Mouse (Mus musculus): ENCODE measurements around the gene 4931417E11Rik. TPM values are rescaled to one million over a fixed set of nuclear protein-coding genes. Genes with fewer than 3 reads are reported as not detected.

4931417E11Rik gene
- total RNA-seq (2021), result not detected
- long read RNA-seq, experiment 1, result 0 reads
- long read RNA-seq, experiment 2, result 0 reads

DNA sequence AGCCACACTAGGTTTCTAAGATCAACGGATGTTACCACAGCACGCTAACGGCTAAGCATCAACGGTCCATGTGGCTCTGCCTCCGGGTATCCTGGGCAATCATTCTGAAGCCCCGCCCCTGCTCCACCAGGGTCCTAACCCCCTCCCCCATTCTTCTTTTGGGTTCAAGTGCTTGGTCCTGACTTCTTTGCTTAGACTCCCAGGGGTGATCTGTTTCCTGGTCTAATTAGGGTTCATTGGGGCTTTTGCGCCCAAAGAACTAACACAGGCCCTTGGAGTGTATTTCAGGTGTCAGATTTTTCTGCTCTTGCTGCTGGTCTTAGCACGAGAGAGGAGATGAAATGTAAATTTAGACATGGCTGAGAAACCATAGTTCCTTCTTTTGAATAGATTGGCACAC is at the start of gene 4931417E11Rik:
Gene 4931417E11Rik (minus strand): TSS at position 101 of the 400 bp plus-strand sequence.
- no peak for DNase-seq
- intact Hi-C loops (cut with DNase I), result no loop called here

DNA sequence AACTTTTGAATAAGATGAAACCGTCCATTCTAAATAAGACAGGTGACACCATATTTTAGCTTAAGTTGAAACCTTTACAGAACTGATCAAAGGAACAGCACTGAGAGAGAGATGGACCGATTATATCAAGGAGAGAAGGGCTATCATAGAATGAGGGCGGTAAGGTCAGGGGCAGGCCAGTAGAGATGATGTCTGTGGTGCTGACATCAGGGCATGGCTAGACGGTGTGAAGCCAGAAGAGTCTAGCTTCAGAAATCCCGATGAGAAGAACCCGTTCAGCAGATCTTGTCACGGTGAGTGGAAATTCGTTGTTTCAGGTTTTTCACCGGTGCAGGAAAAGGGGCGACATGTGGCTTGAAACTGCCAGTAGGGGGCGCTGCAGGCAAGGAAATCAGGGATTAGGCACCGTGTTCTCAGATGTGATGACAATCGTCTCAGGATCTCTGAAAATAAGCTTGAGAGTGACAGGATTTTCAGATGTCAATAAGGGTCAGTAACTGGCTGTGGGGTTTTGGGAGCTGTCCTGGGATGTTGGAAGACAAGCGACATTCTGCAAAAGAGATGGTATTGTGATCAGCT is 48.4 kb upstream of the 4931417E11Rik start:
- peak; percentile 27 to 57 for DNase-seq
- intact Hi-C loops (cut with DNase I), result no loop called here

DNA sequence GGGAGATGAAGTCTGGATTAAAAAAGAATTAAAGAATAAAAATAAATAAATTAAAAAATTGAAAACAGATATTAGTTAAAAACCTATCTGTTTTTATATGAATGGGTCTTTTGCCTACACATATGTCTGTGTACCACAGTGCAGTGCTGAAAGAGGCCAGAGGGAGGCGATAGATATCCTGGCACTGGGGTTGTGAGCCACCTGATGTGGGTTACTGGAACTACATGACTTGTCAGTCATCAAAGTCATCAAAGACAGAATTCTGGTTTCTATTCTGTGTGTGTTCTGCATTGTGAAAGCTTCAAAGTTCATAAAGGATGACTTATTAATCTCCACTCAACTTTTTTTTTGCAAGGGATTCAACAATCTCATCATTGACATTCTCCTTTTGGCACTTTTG is 43.4 kb upstream of the 4931417E11Rik start:
- no peak for DNase-seq
- intact Hi-C loops (cut with DNase I), result no loop called here

DNA sequence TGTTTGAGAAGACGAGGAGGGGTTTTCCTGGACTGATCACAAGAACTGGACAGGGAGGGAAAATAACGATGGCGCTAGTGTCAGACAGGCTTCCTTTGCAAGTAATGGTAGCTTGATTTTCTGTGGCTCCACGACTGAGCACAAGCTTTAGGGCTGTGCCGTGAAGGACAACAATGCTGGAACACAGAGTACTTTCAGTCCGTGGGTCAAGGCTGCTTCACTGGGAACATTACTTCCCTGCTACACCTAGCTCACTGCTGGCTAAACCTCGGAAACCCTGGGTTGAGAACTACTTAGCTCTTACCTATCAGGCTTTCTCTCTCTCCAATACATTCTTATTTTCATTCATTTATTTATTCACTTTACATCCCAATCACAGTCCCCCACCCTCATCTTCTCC is 30.2 kb upstream of the 4931417E11Rik start:
- intact Hi-C loops (cut with DNase I), result no loop called here
- DNase-seq, result no peak

DNA sequence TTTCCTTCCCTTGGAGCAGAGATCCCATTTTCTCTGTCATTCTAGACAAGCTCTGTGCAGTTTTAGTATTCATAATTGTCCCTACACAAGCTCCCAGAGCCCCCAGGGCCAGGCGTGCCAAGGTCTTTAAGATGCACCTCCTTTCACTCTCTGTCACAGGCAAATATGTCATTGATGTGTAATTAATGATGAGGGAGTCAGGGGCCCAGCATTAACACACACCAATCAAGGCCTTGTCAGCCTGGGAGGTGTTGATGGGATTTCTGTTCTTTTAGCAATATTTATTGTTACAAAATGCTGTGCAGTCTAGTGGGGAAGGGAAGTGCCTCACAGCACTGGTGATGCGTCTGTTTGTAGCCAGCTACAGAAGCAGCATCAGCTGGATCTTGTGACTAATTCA is 27.9 kb upstream of the 4931417E11Rik start:
- DNase-seq, result no peak
- intact Hi-C loops (cut with DNase I), result no loop called here

DNA sequence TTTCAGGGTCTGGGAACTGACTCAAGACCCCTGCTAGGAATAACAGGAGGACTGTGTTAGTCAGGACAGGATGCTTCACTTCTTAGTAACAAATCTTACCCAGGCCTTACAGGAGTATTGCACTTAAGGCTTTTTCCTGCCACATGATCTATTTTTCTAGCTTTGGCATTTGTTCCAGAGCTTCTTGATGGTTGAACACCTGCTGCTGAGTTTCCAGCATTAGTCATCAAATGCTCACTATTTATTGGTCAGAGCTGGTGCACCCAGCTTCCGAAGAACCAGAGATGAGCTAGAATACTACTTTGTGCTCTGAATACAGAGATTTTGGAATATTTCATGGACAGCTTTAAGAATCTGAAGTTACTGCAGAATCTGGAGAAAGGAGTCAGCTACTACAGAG is 21.1 kb upstream of the 4931417E11Rik start:
- DNase-seq, result no peak
- intact Hi-C loops (cut with DNase I), result no loop called here

DNA sequence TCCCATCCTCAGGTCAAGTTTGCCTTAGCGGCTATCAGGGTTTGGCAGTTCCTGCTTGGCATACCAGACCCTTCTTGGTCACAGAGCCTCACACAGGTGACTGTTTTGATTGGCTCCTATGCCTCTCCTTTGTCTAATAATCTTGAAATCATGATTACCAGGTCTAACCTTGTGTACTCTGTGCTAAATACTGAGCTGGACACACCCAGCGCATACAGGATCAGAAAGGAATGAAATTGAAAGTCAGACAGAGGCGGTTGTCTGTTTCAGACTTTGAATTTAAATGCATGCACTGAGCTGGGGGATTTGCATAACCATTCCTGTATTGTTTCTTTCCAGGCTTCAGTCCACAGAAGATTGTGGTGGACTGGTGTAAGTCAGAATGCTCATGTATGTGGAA is 16.1 kb upstream of the 4931417E11Rik start:
- DNase-seq, result no peak
- intact Hi-C loops (cut with DNase I), result no loop called here

DNA sequence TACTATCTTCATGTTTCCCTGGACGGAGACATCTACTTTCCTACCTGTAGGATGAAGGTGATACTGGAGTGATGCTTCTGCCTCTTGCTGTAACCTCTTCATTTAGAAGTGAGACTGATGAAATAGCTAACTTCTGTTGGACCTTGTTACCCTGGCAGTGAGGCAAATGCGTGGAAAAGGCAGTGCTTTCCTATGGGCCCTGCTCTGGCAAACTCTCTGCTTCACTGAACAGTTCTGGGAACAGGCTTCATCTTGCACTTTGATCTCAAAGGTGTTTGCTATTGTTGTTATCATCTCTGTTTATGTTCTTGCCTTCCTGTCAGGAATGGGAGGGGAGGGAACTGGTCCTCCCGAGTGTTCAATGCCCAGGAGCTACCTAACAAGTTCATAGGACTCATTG is 3.4 kb downstream of the 4931417E11Rik start:
- intact Hi-C loops (cut with DNase I), result no loop called here
- no peak for DNase-seq

DNA sequence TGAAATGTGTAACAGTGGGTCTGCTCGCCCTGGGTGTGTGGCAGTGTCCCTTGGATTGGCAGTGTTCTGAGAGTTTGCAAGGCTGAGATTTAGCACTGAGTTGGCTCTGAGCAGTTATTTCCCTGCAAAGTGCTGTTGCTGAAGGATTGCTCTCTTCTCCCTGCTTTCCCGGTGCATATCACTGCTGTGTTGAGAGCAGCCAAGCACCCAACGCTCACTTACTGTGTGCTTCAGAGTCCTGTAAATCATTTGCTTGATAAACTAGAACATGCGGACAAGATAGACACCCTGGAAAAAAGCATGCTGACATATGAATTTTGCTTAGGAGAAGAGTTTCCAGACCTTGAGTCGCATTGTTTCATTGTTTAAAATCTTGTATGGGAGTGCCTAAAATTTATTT is 6.9 kb downstream of the 4931417E11Rik start:
- intact Hi-C loops (cut with DNase I), result no loop called here

DNA sequence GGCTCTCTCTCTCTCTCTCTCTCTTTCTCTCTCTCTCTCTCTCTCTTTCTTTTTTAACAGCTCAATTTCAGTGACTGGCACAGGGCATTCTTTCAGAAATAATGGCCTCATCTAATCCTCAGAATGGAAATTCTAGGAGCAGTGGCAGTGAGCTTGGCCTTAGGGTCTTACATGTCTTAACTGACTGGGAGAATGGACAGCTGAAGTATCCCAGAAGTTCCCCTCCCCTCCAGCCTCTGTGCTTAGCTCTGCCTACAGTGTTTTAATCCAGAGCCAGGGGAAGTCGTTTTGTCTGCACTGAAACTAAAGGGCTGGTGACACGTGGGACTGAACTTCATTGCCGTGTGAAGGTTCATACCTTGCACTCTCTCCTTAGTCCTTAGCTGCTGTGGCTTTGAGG is 35.6 kb downstream of the 4931417E11Rik start:
- intact Hi-C loops (cut with DNase I), result no loop called here
- DNase-seq, result no peak

More for the DNA sequence above, 6.9 kb downstream of the 4931417E11Rik start:
- DNase-seq, result no peak

DNA sequence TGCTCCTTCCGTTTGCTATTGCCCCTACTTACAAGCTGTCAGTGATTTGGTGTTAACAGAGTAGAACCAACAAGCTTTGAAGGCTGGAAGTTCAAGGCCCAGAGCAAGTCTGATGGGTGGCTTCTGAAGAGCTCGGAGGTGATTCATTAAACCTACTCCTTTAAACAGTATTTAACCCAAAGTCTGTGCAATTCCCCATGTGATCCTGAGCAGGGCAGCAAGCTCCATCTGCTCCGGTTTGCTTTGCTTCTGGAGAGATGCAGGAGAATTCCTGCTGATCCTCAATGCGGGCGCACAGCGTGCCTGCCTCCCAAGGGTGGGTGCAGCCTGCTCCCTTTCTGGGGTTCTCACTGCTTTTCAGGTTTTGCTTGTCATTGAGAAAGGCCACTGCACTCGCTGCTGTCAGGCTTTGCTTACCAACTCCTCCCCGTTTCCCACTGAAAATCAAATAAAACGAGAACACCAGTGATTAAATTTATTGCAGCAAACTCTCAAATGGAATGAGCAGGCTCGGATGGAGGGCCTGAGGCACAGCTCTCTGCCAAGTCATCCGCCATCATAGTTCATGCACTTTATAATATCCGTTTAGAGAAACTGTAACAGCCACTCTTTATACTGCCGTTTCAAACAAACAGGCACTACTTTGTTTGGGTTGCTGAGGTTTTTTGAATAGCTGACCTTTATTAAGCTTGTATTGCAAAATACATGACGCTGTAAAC is 40.7 kb downstream of the 4931417E11Rik start:
- no peak for DNase-seq
- intact Hi-C loops (cut with DNase I), result no loop called here

DNA sequence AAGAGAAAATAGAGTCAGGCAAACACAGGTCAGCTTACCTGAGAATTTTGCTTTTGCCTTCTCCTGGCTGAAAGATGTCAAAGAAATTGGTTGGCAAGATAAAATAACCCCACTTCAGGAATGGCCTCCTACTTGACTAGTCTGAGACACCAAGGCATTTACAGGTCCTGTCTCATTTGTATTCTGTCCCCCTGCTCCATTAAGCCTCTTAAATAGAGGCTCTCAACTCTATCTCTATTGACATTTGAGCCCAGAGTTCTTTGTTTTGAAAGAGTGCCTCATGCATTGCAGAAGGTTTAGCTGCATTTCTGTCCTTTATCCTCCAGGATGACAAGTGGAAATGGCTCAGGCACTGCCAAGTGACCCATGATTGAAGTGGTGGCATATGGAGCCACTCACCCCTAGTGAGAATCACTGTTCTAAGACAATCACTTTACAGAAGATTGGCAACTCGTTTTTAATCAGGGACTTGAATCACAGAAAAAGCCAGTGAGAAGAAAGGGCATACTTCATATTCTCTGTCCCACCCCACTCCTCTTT is 42.1 kb downstream of the 4931417E11Rik start:
- DNase-seq, result no peak
- intact Hi-C loops (cut with DNase I), result no loop called here

Other genes with a start within 250 kb of the 4931417E11Rik start
- gene Dnah6, start 248.0 kb downstream of the 4931417E11Rik start, total RNA-seq (2021), result under 1 TPM; 0.22 to 0.45 TPM
- gene Suclg1, start 221.3 kb downstream of the 4931417E11Rik start, total RNA-seq (2021), result 100 to 1,000 TPM; 525 to 538 TPM